Mouse (Mus musculus): Measurements from ENCODE around the gene Mdm2.

The Mdm2 gene

GRCm38 (mm10) chr10:117654576-117655123 lies 55.9 kb downstream of the Mdm2 start:
- no peak for DNase-seq

- DNase-seq = no peak
These were observed 56.8 kb downstream of the Mdm2 start for GRCm38 (mm10) chr10:117653779-117654173.

- no peak for DNase-seq
These were observed 57.4 kb downstream of the Mdm2 start for GRCm38 (mm10) chr10:117652930-117653778.

- no peak for DNase-seq
These were observed 58.2 kb downstream of the Mdm2 start for GRCm38 (mm10) chr10:117652378-117652774.

- DNase-seq = no peak
These were observed 58.8 kb downstream of the Mdm2 start for GRCm38 (mm10) chr10:117651587-117652377.

- DNase-seq = no peak
These were observed 59.8 kb downstream of the Mdm2 start for GRCm38 (mm10) chr10:117650725-117651124.

GRCm38 (mm10) chr10:117650042-117650655 lies 60.4 kb downstream of the Mdm2 start:
- no peak for DNase-seq

GRCm38 (mm10) chr10:117649292-117650041 lies 61.1 kb downstream of the Mdm2 start:
- DNase-seq = no peak

DNA sequence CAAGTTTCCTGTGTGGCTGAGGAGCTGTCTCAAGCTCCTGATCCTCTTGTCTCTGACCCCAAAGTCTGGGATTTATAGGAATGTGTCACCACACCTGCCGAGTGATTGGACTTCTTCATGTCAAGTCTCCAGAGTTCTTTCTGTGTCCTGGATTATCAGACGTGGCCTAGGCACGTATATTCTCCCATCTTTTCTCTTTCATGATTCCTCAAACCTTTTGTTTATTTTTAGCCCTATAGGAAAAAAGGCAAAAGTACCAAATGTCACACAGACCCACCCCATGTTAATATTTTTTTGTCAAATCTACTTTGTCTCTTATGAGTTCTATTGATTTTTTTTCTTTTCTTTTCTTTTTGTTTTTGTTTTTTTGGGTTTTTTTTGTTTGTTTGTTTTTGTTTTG lies 61.9 kb downstream of the Mdm2 start:
- DNase-seq = no peak

DNA sequence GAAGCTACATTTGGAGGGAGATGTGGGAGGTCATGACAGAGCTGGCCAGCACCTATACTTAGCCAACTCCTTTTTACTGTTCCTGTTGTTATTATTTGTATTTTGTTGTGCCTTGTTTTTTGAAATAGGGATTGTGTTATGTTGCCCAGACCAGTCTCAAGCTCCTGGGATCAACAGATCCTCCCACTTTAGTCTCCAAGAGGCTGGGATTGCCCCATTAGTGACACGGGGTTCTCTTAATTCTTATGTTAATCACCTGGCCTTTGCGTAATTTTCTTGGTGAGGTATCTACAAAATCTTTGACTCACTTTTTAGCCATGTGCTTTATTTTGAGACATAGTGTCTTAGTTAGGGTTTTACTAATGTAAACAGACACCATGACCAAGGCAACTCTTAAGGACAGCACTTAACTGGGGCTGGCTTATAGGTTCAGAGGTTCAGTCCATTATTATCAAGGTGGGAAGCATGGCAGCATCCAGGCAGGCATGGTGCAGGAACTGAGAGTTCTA lies 62.5 kb downstream of the Mdm2 start:
- no peak for DNase-seq

GRCm38 (mm10) chr10:117647158-117647505 lies 63.4 kb downstream of the Mdm2 start:
- DNase-seq = peak; percentile 71

DNA sequence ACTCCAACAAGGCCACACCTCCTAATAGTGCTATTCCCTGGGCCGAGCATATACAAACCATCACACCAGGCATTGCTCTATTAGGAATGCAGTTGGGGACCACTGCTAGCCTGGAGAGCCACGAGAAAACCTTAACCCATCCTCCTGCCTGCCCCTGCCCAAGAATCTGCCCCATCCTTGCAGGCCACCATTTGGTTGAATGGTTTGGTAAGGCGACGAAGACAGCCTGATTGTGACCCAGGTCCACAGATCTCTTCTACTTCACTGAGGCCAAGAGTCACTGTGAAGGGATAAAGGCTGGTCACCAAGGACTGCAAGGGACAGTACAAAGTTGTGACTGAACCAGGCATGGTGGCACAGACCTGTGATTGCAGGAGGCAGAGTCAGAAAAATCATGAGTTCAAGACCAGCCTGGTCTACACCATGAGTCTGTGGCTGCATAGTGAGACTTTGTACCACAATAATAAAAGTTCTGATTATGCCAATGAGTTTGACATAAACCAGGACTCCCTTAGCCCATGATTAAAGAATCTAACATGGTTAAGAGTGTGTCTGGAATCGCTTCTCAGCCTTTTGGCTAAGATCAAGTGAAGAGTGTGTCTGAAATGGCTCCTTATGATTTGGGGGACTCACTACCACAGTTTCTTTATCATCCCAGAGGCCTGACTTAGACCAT lies 63.9 kb downstream of the Mdm2 start:
- DNase-seq = no peak

GRCm38 (mm10) chr10:117645487-117645964 lies 65.0 kb downstream of the Mdm2 start:
- no peak for DNase-seq

- DNase-seq = no peak
These were observed 65.7 kb downstream of the Mdm2 start for GRCm38 (mm10) chr10:117644828-117645227.

DNA sequence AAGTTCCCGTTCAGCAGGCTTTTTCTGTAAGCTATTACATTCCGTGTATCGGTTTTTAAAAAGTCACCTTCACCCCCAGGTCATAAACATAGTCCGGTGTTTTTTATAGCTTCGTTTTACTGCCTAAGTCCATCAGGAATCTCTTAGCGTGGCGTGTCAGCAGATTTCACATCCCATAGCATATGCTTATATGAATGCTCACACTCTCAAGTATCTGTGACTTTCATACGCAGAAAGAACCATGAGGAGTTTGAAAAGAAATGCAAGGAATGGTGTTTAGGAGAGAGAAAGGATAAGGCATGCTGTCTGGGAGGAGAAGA lies 66.2 kb downstream of the Mdm2 start:
- DNase-seq = no peak

DNA sequence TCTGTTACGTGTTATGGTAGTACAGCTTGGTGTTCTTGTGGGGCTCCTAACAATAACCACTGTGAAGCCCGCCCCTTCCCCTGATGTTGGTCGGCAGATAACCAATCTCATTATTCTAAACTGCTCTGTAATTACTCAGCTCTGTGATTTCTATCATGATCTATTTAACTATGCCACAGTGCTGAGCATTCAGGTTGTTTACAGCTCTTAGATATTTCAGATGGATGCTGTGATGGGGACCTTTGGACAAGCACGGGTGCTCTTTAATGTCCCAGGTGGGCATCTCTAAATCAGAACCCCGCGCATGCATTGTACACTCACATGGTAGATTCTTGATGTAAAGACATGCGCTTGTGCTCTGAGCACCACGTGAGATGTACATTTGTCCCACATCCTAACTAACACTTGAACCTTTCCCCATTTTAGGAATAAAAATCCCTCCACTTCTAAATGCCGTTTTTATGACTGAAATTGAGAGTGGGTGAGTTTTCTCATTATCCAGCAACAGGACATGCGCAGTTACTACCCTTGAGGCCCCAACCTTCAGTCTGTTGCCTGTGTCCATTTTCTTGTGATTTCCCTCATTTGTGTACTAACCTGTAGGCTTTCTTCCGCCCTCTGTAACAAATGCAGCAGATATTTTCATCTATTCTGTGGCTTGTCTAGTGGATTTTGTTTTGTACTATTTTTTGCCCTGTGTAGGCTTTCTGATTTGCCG lies 66.7 kb downstream of the Mdm2 start:
- DNase-seq = no peak

- DNase-seq = no peak
These were observed 67.3 kb downstream of the Mdm2 start for GRCm38 (mm10) chr10:117643302-117643701.

DNA sequence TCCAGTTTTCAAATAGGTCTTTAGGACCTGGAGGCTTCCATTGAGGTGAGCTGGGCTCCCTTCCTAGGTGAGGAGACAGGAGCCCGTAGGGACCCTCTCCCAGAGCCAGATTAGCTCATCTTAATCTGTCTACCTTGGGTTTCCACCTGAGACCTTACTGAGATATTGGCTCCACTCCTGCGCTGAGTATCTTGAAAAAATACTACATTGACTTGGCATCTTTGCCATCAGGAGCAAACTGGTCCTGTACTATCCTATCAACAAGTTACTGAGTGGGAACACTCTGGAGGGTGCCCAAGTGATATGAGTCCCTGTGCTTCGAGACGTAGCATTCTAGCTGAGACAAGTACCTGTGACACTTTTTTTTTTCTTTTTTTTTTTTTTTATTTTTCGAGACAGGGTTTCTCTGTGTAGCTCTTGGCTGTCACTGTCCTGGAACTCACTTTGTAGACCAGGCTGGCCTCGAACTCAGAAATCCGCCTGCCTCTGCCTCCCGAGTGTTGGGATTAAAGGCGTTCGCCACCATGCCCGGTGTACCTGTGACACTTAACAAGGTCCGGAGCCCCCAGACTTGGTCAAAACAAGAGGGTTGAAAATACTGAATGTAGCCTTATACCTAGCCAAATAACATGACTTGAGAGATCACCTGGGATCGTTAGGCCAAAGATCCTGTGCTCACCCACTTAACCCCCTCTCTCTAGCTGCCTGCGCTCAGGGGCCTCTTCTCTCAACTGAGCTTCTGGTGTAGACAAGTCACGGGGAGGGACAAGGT lies 67.9 kb downstream of the Mdm2 start:
- DNase-seq = no peak

GRCm38 (mm10) chr10:117642201-117642450 lies 68.4 kb downstream of the Mdm2 start:
- DNase-seq = no peak

GRCm38 (mm10) chr10:117641400-117642200 lies 69.0 kb downstream of the Mdm2 start:
- DNase-seq = no peak

Data from right cerebral cortex, adult 18-20 months (tissue).